Mouse (Mus musculus) erythroblast, adult 5-6 weeks (primary cell): ENCODE data around the gene Hsf5. TPM values are rescaled to one million over a fixed set of nuclear protein-coding genes. Genes with fewer than 3 reads are reported as not detected.

Source experiments
- ATAC-seq: replicated peaks from 2 replicates; pipeline ENCODE4 v1.8.0; 2016; ENCODE audit warnings: moderate number of reproducible peaks, mild to moderate bottlenecking, moderate TSS enrichment, inconsistent platforms; ENCODE audit not compliant: poor library complexity, low FRiP score, severe bottlenecking
- total RNA-seq, 2 experiments: library from RNA; stranded (forward) in 1 of 2; stranded (reverse) in 1 of 2; fragments of 150-400 nt in 1 of 2; fragments of 200-764, 138-1000 nt in 1 of 2; gene quantifications; 2 replicates each; pipeline versions ENCODE4 v1.2.3 to v1.2.4; 2015 to 2017; ENCODE audit warnings: low replicate concordance in 2 of 2

Gene Hsf5
- total RNA-seq, 2 experiments from 2014 or later, result 0.38 TPM; not detected in 1

GRCm38 (mm10) chr11:87617606-87618005 lies 642 bp downstream of the Hsf5 start:
- no peak for ATAC-seq

- ATAC-seq, result no peak
Measured at GRCm38 (mm10) chr11:87623160-87623559, 6.2 kb downstream of the Hsf5 start.

GRCm38 (mm10) chr11:87629859-87630258 lies 12.9 kb downstream of the Hsf5 start:
- ATAC-seq, result peak; percentile 62; the same call in 1 of the 2 replicates

GRCm38 (mm10) chr11:87638793-87639192 lies 21.8 kb downstream of the Hsf5 start:
- no peak for ATAC-seq

GRCm38 (mm10) chr11:87639206-87639605 lies 22.2 kb downstream of the Hsf5 start:
- peak; percentile 96 for ATAC-seq

GRCm38 (mm10) chr11:87642865-87643264 lies 25.9 kb downstream of the Hsf5 start:
- no peak for ATAC-seq

GRCm38 (mm10) chr11:87654693-87655092 lies 37.7 kb downstream of the Hsf5 start:
- ATAC-seq, result no peak

GRCm38 (mm10) chr11:87659216-87659615 lies 42.3 kb downstream of the Hsf5 start:
- no peak for ATAC-seq

GRCm38 (mm10) chr11:87662407-87662806 lies 45.4 kb downstream of the Hsf5 start, which contains the start of gene Rnf43:
Gene Rnf43, plus strand, starts transcription at chr11:87662722.
- peak; percentile 94 for ATAC-seq

GRCm38 (mm10) chr11:87662822-87663221 lies 45.9 kb downstream of the Hsf5 start:
- no peak for ATAC-seq

GRCm38 (mm10) chr11:87663948-87664347 lies 47.0 kb downstream of the Hsf5 start:
- no peak for ATAC-seq

- ATAC-seq, result no peak
Measured at GRCm38 (mm10) chr11:87664521-87664920, 47.6 kb downstream of the Hsf5 start.

GRCm38 (mm10) chr11:87665224-87665623 lies 48.3 kb downstream of the Hsf5 start:
- no peak for ATAC-seq

- ATAC-seq, result no peak
Measured at GRCm38 (mm10) chr11:87665658-87666057, 48.7 kb downstream of the Hsf5 start.

GRCm38 (mm10) chr11:87666256-87667035 lies 49.5 kb downstream of the Hsf5 start:
- ATAC-seq, result no peak

GRCm38 (mm10) chr11:87667107-87668090 lies 50.4 kb downstream of the Hsf5 start:
- no peak for ATAC-seq

- no peak for ATAC-seq
Measured at GRCm38 (mm10) chr11:87673282-87673681, 56.3 kb downstream of the Hsf5 start.

GRCm38 (mm10) chr11:87675606-87676005 lies 58.6 kb downstream of the Hsf5 start:
- no peak for ATAC-seq

GRCm38 (mm10) chr11:87677756-87678155 lies 60.8 kb downstream of the Hsf5 start:
- no peak for ATAC-seq

- no peak for ATAC-seq
Measured at GRCm38 (mm10) chr11:87678545-87678944, 61.6 kb downstream of the Hsf5 start.

GRCm38 (mm10) chr11:87678976-87679375 lies 62.0 kb downstream of the Hsf5 start:
- ATAC-seq, result no peak
